Mouse (Mus musculus) heart, adult 2 months (tissue): ENCODE measurements around the gene Mpzl2. TPM values are rescaled to one million over a fixed set of nuclear protein-coding genes. Genes with fewer than 3 reads are reported as not detected.

Experiments used
- DNase-seq, 2 experiments: peaks; one replicate each; pipeline ENCODE4 v3.0.0; 2021
- H3K27ac ChIP-seq: fragments of 200-600 bp; 2 replicates; pipeline ENCODE4 v1.8.1; 2022
- H3K27me3 ChIP-seq: fragments of 200-500 bp; 2 replicates; pipeline ENCODE4 v1.6.1; 2012; ENCODE audit warnings: mild to moderate bottlenecking, low read length, inconsistent platforms, mixed read lengths; ENCODE audit not compliant: control insufficient read depth, insufficient read depth
- H3K36me3 ChIP-seq: fragments of 200-500 bp; 2 replicates; pipeline ENCODE4 v1.6.1; 2012; ENCODE audit warnings: low read length, inconsistent platforms; ENCODE audit not compliant: control insufficient read depth, insufficient read depth
- H3K4me1 ChIP-seq: fragments of 200-500 bp; 2 replicates; pipeline ENCODE4 v1.6.1; 2011; ENCODE audit warnings: low read length; ENCODE audit not compliant: control insufficient read depth, insufficient read depth
- H3K4me3 ChIP-seq: fragments of 200-600 bp; 2 replicates; pipeline ENCODE4 v1.8.1; 2022
- H3K79me2 ChIP-seq: fragments of 200-500 bp; replicated peaks from 2 replicates; pipeline ENCODE4 v1.6.1; 2012; ENCODE audit warnings: mild to moderate bottlenecking, inconsistent platforms, low read length, moderate library complexity, mixed read lengths; ENCODE audit not compliant: control insufficient read depth, insufficient read depth
- H3K9ac ChIP-seq: fragments of 200-500 bp; 2 replicates; pipeline ENCODE4 v1.6.1; 2012; ENCODE audit warnings: low read depth, mild to moderate bottlenecking, control low read depth, inconsistent platforms, low read length, mixed read lengths
- CTCF ChIP-seq: fragments of 200-600 bp; IDR thresholded peaks from 2 replicates; pipeline ENCODE4 v1.8.1; 2022; ENCODE audit warnings: antibody characterized with exemption, mild to moderate bottlenecking, moderate library complexity
- EP300 ChIP-seq: fragments of 200-500 bp; IDR thresholded peaks from 2 replicates; pipeline ENCODE4 v1.6.1; 2011; ENCODE audit warnings: low read depth, low read length, control low read depth; ENCODE audit not compliant: insufficient read depth
- POLR2A ChIP-seq: fragments of 200-500 bp; IDR thresholded peaks from 2 replicates; pipeline ENCODE4 v1.6.1; 2011; ENCODE audit warnings: mild to moderate bottlenecking, low read depth, low read length, control low read depth; ENCODE audit not compliant: insufficient read depth
- WGBS: fragments of 180-500 bp; shearing (Covaris S2); methylation state at CpG from one replicate; pipeline ENCODE4 v1.1.7; 2018; 5-methylcytosine and 5-hydroxymethylcytosine counted together
- intact Hi-C: fragments of 180-260 bp; cut with DNase I; formaldehyde crosslinking; loops from one replicate; pipeline ENCODE4 v1.15.1; 2025
- long read RNA-seq: library from polyadenylated mRNA; stranded (forward); transcript quantifications from one replicate; pipeline ENCODE4 v2.0.0, GENCODE M21; 2021
- polyA plus RNA-seq: library from polyadenylated mRNA; depleted of rRNA; stranded (reverse); fragments of >200 nt; gene quantifications from 2 replicates; pipeline ENCODE4 v1.2.3, GENCODE M21; 2012; rRNA removed
- total RNA-seq, 2 experiments: library from RNA; stranded (reverse); gene quantifications; 2 replicates each; pipeline ENCODE4 v1.2.3; 2021

Gene Mpzl2
- 1 to 10 TPM in 1 of 2 experiments, under 1 TPM in 1; 0.77 to 1.2 TPM for total RNA-seq
- polyA plus RNA-seq: 1.6 and 1.8 TPM in 2 replicates
- long read RNA-seq, partial matches to known transcripts: 0 of 1 reads
- long read RNA-seq, other reads (novel, unspliced or antisense): 0 of 1 reads

GRCm38 (mm10) chr9:45039499-45039898 lies at the start of gene Mpzl2:
Gene Mpzl2 (plus strand): TSS chr9:45039799.
- no peak within 1 kb of the TSS for H3K27ac ChIP-seq
- peaks cover 9% of the 10 kb centered on the region for H3K27me3 ChIP-seq
- DNase-seq: no peak
- WGBS: 55% methylated on average over 5 of the region's 5 CpGs
- no peak for TF ChIP-seq POLR2A
- TF ChIP-seq EP300: no peak
- no peak for TF ChIP-seq CTCF
- no peaks in the 10 kb centered on the region for H3K4me1 ChIP-seq
- no peak within 1 kb of the TSS for H3K9ac ChIP-seq
- H3K4me3 ChIP-seq: no peak within 1 kb of the TSS
- H3K79me2 ChIP-seq: no peaks in the 10 kb centered on the region
- no peaks in the 10 kb centered on the region for H3K36me3 ChIP-seq
- intact Hi-C loops: no loop called here

DNA sequence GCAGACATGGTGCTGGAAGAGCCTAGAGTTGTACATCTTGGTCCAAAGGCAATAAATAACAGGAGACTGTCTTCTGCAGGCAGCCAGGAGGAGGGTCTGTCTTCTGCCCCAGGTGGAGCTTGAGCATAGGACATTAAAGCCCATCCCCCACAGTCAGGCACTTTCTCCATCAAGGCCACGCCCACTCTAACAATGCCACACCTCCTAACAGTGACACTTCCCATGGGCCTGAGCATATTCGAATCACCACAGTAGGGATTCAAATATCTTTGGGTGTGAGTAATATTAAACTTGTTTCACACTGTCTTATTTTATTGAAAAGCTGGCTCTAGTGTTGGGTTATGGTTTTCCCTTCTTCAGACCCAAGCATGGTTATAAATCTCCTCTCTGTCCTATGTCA lies 47.8 kb upstream of the Mpzl2 start:
- intact Hi-C loops: no loop called here
- 68% methylated on average over 2 of the region's 2 CpGs for WGBS
- Histone ChIP-seq H3K27ac (no peak overlapping the region), H3K79me2 (no peaks in the 10 kb centered on the region), H3K4me3 (no peak overlapping the region), H3K9ac (no peak overlapping the region), H3K27me3 (no peaks in the 10 kb centered on the region), H3K4me1 (no peaks in the 10 kb centered on the region; the same call in 1 of the 2 replicates), H3K36me3 (no peaks in the 10 kb centered on the region)
- no peak for DNase-seq
- no peak for TF ChIP-seq CTCF
- no peak for TF ChIP-seq POLR2A
- no peak for TF ChIP-seq EP300

DNA sequence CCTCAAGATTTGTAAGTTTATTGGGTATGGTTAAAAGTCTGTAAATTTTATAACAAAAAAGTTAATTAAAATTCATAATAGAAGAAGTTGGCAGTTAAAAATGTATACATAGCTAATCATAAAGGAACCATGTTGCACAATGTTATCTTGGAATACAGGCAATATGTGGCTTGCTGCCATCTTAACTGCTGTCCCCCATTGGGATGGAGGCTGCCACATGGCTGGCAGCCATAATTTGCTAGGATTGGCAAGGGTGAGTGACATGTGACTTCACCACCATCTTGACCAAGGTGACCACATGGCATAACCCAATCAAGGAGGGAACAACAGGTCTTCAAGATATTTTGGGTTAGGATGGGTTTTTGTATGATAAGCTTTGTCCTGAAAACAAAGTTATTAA lies 47.3 kb upstream of the Mpzl2 start:
- Histone ChIP-seq H3K4me1 (no peaks in the 10 kb centered on the region), H3K4me3 (no peak overlapping the region), H3K27me3 (no peaks in the 10 kb centered on the region), H3K9ac (no peak overlapping the region), H3K79me2 (no peaks in the 10 kb centered on the region), H3K36me3 (no peaks in the 10 kb centered on the region), H3K27ac (no peak overlapping the region)
- TF ChIP-seq CTCF (no peak), EP300 (no peak), POLR2A (no peak)
- intact Hi-C loops: no loop called here
- DNase-seq: no peak

DNA sequence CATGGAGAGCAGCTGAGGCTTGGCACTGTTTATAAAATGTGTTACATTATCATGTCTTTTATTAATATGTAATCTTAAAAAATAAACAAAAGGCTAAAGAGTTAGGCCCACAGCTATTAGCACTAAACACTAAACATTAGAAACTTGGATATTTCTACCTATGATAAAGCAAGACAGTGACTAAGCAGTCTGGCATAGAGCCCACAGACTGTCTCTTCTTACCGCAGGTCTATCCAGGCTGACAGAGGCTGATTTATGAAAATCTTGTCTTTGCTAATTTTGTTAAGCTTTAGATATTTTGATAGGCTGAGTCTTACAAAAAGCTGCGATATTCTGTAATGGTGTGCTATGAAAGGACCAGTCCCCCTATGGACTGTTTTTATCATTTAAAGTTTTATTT lies 46.3 kb upstream of the Mpzl2 start:
- Histone ChIP-seq H3K27ac (no peak overlapping the region), H3K9ac (no peak overlapping the region), H3K79me2 (no peaks in the 10 kb centered on the region), H3K36me3 (no peaks in the 10 kb centered on the region), H3K4me1 (no peaks in the 10 kb centered on the region), H3K27me3 (no peaks in the 10 kb centered on the region), H3K4me3 (no peak overlapping the region)
- WGBS: 79% methylated on average over 2 of the region's 2 CpGs
- no peak for DNase-seq
- TF ChIP-seq CTCF (no peak), POLR2A (no peak), EP300 (no peak)
- intact Hi-C loops: no loop called here

GRCm38 (mm10) chr9:44994962-44995361 lies 44.6 kb upstream of the Mpzl2 start:
- Histone ChIP-seq H3K27ac (no peak overlapping the region), H3K27me3 (0 out of 2 replicates have a peak, but pooled peaks cover 2% of the 10 kb centered on the region), H3K79me2 (no peaks in the 10 kb centered on the region), H3K36me3 (no peaks in the 10 kb centered on the region), H3K9ac (no peak overlapping the region), H3K4me3 (no peak overlapping the region), H3K4me1 (no peaks in the 10 kb centered on the region)
- no peak for DNase-seq
- intact Hi-C loops: no loop called here
- 68% methylated on average over 4 of the region's 4 CpGs for WGBS
- TF ChIP-seq POLR2A (no peak), CTCF (no peak), EP300 (no peak)

DNA sequence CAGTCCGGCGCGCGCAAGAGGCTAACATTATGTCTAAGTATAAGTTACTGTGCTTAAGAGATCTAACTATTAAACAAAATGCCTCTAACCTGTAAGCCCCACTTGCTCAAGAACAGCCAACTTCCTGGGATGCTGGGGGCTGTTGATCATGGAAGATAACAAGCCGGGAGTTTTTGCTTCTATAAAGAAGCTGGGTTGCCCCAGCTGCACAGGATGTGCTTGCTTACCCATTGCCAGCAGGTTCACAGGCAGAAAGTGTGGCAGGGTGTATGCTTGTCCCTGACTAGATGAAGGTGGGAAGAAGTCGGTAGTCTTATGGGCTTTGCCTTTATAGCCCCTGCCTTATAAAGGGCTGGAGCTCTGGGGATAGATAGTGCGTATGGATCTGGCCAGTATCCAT lies 43.0 kb upstream of the Mpzl2 start:
- 88% methylated on average over 7 of the region's 7 CpGs for WGBS
- Histone ChIP-seq H3K27me3 (0 out of 2 replicates have a peak, but pooled peaks cover 2% of the 10 kb centered on the region), H3K9ac (no peak overlapping the region), H3K36me3 (no peaks in the 10 kb centered on the region), H3K27ac (no peak overlapping the region), H3K4me1 (no peaks in the 10 kb centered on the region), H3K79me2 (no peaks in the 10 kb centered on the region), H3K4me3 (no peak overlapping the region)
- no peak for TF ChIP-seq CTCF
- TF ChIP-seq POLR2A: no peak
- TF ChIP-seq EP300: no peak
- DNase-seq: no peak
- intact Hi-C loops: no loop called here
